Mouse (Mus musculus) hindbrain, embryonic 12.5 days (tissue): Measurements from ENCODE around the gene Epha7. TPM values are rescaled to one million over a fixed set of nuclear protein-coding genes. Genes with fewer than 3 reads are reported as not detected.

Source experiments
- ATAC-seq: fragments of 200-750 bp; cut with Nextera tagmentation; 2 replicates; pipeline ENCODE4 v1.8.0; 2017; ENCODE audit warnings: moderate TSS enrichment; ENCODE audit not compliant: low FRiP score
- H3K27ac ChIP-seq: fragments of 300-500 bp; sonication (generic); 2 replicates; pipeline ENCODE4 v1.5.1; 2016; ENCODE audit warnings: mild to moderate bottlenecking
- H3K27me3 ChIP-seq: fragments of 300-500 bp; sonication (generic); 2 replicates; pipeline ENCODE4 v1.6.1; 2016; ENCODE audit warnings: mild to moderate bottlenecking
- H3K36me3 ChIP-seq: fragments of 300-500 bp; sonication (generic); 2 replicates; pipeline ENCODE4 v1.6.1; 2016; ENCODE audit warnings: mild to moderate bottlenecking
- H3K4me1 ChIP-seq: fragments of 300-500 bp; sonication (generic); 2 replicates; pipeline ENCODE4 v1.6.1; 2016
- H3K4me2 ChIP-seq: fragments of 300-500 bp; sonication (generic); replicated peaks from 2 replicates; pipeline ENCODE4 v1.6.1; 2016; ENCODE audit warnings: mild to moderate bottlenecking
- H3K4me3 ChIP-seq: fragments of 300-500 bp; sonication (generic); 2 replicates; pipeline ENCODE4 v1.5.1; 2016; ENCODE audit warnings: mild to moderate bottlenecking
- H3K9ac ChIP-seq: fragments of 300-500 bp; sonication (generic); 2 replicates; pipeline ENCODE4 v1.6.1; 2016; ENCODE audit warnings: mild to moderate bottlenecking, moderate library complexity
- H3K9me3 ChIP-seq: fragments of 300-500 bp; sonication (generic); replicated peaks from 2 replicates; pipeline ENCODE4 v1.6.1; 2016; ENCODE audit warnings: mild to moderate bottlenecking
- WGBS: fragments of 180-500 bp; shearing (Covaris S2); methylation state at CpG from one replicate; pipeline ENCODE4 v1.1.7; 2016; 5-methylcytosine and 5-hydroxymethylcytosine counted together
- polyA plus RNA-seq: library from polyadenylated mRNA; unstranded; fragments of >200 nt; fragmentation: Nextera tagmentation; extraction: Ambion mirVana; gene quantifications from 2 replicates; pipeline ENCODE4 v1.2.1, GENCODE M21; 2016

Epha7 gene
- polyA plus RNA-seq, 1 experiment from 2014 or later = 86.5 TPM

DNA sequence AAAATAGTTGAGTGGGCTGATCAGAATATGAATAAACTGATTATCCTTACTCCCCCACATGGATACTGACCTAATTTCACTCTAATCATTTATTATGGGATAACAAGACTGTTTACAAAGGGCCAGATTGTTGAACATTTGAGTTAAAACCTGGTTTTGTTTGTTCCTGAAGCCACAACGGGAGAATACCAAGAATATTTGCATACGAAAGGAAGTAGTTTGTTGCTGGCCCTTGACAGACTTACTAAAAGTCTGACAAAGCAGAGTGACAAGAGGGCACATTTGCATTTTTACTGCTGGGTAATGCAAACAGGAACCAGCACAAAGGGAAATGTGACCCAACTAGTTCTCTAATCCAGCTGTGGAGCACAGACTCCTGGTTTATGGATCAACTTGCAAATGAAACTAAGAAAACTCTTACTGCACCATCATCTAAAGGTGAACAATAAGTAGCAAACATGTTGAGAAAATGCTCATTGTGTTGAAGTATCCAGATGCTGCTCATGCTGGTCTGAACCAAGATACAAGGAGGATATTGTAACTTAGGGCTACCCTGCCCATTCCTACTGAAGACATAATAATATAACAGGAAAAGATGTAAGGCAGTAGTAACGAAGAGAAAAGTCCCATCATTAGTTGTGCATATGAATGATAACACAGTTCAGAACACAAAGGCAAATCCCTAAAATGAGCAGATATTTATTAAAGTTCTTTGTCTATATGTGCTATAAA lies 154.8 kb downstream of the Epha7 start:
- H3K9ac ChIP-seq = no peak overlapping the region
- 0 out of 2 replicates have a peak, but pooled peaks cover 5% of the 10 kb centered on the region for H3K36me3 ChIP-seq
- H3K9me3 ChIP-seq = no peaks in the 10 kb centered on the region
- H3K4me2 ChIP-seq = no peak overlapping the region
- H3K27me3 ChIP-seq = no peaks in the 10 kb centered on the region
- 35% methylated on average over 3 of the region's 3 CpGs for WGBS
- H3K4me1 ChIP-seq = no peaks in the 10 kb centered on the region
- no peak overlapping the region for H3K4me3 ChIP-seq
- ATAC-seq = no peak
- H3K27ac ChIP-seq = no peak overlapping the region

DNA sequence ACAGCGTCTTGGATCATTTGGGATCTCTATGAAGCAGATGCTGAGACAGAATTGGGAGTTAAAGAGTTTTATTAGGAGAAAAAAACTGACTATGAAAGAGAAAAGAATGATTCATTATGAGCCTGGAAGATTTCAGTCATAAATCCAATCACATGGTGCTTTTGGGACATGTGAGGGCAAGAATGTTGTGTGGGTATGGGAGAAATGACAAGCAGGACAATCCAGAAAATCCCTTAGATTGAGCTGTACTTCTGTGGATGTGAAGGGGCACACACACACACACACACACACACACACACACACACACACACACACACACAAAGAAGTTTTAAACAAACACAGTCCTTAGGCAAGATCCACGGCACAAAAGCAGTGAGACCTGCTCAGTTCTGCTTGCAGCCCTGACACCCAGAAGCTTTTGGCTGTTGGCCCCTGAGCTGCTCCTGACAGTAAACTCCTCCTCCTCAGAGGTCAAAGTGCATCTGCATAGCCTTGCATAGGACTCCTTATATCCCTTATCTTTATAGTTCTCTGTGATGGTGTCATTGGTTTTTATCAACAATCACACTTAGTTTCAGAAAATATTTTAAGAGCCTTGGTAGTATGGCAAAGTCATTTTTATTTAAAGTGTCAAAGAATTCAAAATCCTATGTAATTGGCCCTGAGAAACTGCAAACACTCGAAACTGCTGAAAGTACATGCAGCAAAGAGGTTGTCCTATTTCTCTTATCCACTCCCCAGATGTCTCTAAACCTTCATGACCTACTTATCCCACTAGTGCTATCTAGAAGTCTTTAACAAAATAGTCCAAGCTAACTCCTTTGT lies 185.7 kb downstream of the Epha7 start:
- no peaks in the 10 kb centered on the region for H3K36me3 ChIP-seq
- no peak overlapping the region for H3K9ac ChIP-seq
- H3K9me3 ChIP-seq = no peaks in the 10 kb centered on the region
- H3K4me2 ChIP-seq = no peak overlapping the region
- no peak for ATAC-seq
- no peaks in the 10 kb centered on the region for H3K27me3 ChIP-seq
- H3K27ac ChIP-seq = no peak overlapping the region
- H3K4me1 ChIP-seq = no peaks in the 10 kb centered on the region
- WGBS = 63% methylated on average over 3 of the region's 3 CpGs
- no peak overlapping the region for H3K4me3 ChIP-seq

DNA sequence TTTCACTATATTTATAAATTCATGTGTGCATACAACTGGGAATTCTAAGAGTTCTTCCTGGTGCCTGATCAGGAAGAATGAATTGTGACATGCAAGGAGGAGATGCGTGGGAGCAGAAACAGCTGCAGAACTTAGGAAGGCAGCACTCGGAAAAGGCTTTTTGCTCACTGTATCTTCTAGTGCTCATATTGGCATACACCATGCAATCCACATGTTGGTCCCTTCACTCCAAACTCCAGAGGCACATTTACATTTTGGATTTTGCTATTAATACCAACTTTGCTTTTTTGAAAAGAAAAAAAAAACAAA lies 186.3 kb downstream of the Epha7 start:
- ATAC-seq = no peak
- Histone ChIP-seq H3K4me2 (no peak overlapping the region), H3K9me3 (no peaks in the 10 kb centered on the region), H3K4me1 (no peaks in the 10 kb centered on the region), H3K4me3 (no peak overlapping the region), H3K27me3 (no peaks in the 10 kb centered on the region), H3K27ac (no peak overlapping the region), H3K9ac (no peak overlapping the region), H3K36me3 (no peaks in the 10 kb centered on the region)
- 76% methylated on average over 2 of the region's 2 CpGs for WGBS

DNA sequence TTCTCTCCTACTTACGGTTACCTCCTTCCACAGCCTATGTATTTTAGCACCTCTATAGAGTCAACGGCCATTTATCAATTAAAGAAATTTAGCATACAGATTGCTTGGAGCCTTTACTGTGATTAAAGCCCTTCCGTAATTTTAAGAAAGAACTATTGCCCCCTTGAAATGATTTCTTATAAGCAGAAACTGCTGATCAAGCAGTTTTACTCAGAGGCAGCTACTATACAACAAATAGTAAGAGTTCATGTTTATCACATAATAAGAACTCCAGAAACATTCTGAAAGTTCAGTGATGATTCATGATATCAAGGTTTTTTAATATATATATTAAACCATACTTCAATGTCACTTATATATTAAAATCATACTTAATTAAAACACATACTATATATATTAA lies 197.4 kb downstream of the Epha7 start:
- Histone ChIP-seq H3K27ac (no peak overlapping the region), H3K9me3 (no peaks in the 10 kb centered on the region), H3K27me3 (no peaks in the 10 kb centered on the region), H3K4me2 (no peak overlapping the region), H3K4me3 (no peak overlapping the region), H3K9ac (no peak overlapping the region), H3K4me1 (no peaks in the 10 kb centered on the region), H3K36me3 (no peaks in the 10 kb centered on the region)
- no peak for ATAC-seq
- 92% methylated on average over 3 of the region's 3 CpGs for WGBS
